Mouse (Mus musculus): Measurements from ENCODE around the gene Tmem117.

Gene Tmem117

GRCm38 (mm10) chr15:94628830-94629601 lies at the start of gene Tmem117:
TSS of gene Tmem117 (plus strand) at chr15:94629232.
- peak; percentile 49 for DNase-seq (ENCODE audit: low spot score)

- no peak for DNase-seq (ENCODE audit: low spot score)
These were observed 46.9 kb upstream of the Tmem117 start for GRCm38 (mm10) chr15:94582000-94582593.

- DNase-seq (ENCODE audit: low spot score), result no peak
These were observed 45.9 kb upstream of the Tmem117 start for GRCm38 (mm10) chr15:94583153-94583552.

GRCm38 (mm10) chr15:94584738-94585137 lies 44.3 kb upstream of the Tmem117 start:
- DNase-seq (ENCODE audit: low spot score), result no peak

GRCm38 (mm10) chr15:94587826-94588715 lies 41.0 kb upstream of the Tmem117 start:
- DNase-seq (ENCODE audit: low spot score), result no peak

GRCm38 (mm10) chr15:94589219-94590075 lies 39.6 kb upstream of the Tmem117 start, which contains the start of gene Twf1:
TSS of gene Twf1 (minus strand) at chr15:94589889.
- DNase-seq (ENCODE audit: low spot score), result peak; percentile 97

- DNase-seq (ENCODE audit: low spot score), result no peak
These were observed 38.9 kb upstream of the Tmem117 start for GRCm38 (mm10) chr15:94590083-94590482.

GRCm38 (mm10) chr15:94591356-94591755 lies 37.7 kb upstream of the Tmem117 start:
- DNase-seq (ENCODE audit: low spot score), result no peak

- DNase-seq (ENCODE audit: low spot score), result no peak
These were observed 35.4 kb upstream of the Tmem117 start for GRCm38 (mm10) chr15:94593586-94593985.

GRCm38 (mm10) chr15:94600145-94600707 lies 28.8 kb upstream of the Tmem117 start:
- no peak for DNase-seq (ENCODE audit: low spot score)

GRCm38 (mm10) chr15:94601339-94601738 lies 27.7 kb upstream of the Tmem117 start:
- DNase-seq (ENCODE audit: low spot score), result peak; percentile 39

- DNase-seq (ENCODE audit: low spot score), result no peak
These were observed 26.6 kb upstream of the Tmem117 start for GRCm38 (mm10) chr15:94602441-94602840.

GRCm38 (mm10) chr15:94607768-94608167 lies 21.3 kb upstream of the Tmem117 start:
- DNase-seq (ENCODE audit: low spot score), result no peak

- DNase-seq (ENCODE audit: low spot score), result no peak
These were observed 13.0 kb upstream of the Tmem117 start for GRCm38 (mm10) chr15:94616036-94616435.

GRCm38 (mm10) chr15:94620909-94621308 lies 8.1 kb upstream of the Tmem117 start:
- no peak for DNase-seq (ENCODE audit: low spot score)

- DNase-seq (ENCODE audit: low spot score), result no peak
These were observed 586 bp upstream of the Tmem117 start for GRCm38 (mm10) chr15:94628463-94628829.

- DNase-seq (ENCODE audit: low spot score), result no peak
These were observed 1.5 kb downstream of the Tmem117 start for GRCm38 (mm10) chr15:94630553-94630952.

- DNase-seq (ENCODE audit: low spot score), result no peak
These were observed 5.5 kb downstream of the Tmem117 start for GRCm38 (mm10) chr15:94634524-94634923.

- no peak for DNase-seq (ENCODE audit: low spot score)
These were observed 9.2 kb downstream of the Tmem117 start for GRCm38 (mm10) chr15:94638207-94638606.

- DNase-seq (ENCODE audit: low spot score), result no peak
These were observed 10.1 kb downstream of the Tmem117 start for GRCm38 (mm10) chr15:94639126-94639525.

- no peak for DNase-seq (ENCODE audit: low spot score)
These were observed 17.0 kb downstream of the Tmem117 start for GRCm38 (mm10) chr15:94646012-94646411.
